Mouse (Mus musculus): ENCODE data around the gene Ywhae.

Gene Ywhae

GRCm38 (mm10) chr11:75732434-75733226 is at the start of gene Ywhae:
TSS of gene Ywhae (plus strand) at chr11:75732869.
- under 1% methylated on average over 72 of the region's 76 CpGs for WGBS

- WGBS, result 84% methylated on average over 5 of the region's 5 CpGs
Observed at GRCm38 (mm10) chr11:75684462-75684861, 48.2 kb upstream of the Ywhae start.

- WGBS, result 55% methylated on average over 2 of the region's 2 CpGs
Observed at GRCm38 (mm10) chr11:75684956-75685355, 47.7 kb upstream of the Ywhae start.

- 67% methylated on average over 2 of the region's 2 CpGs for WGBS
Observed at GRCm38 (mm10) chr11:75687343-75687993, 45.2 kb upstream of the Ywhae start.

GRCm38 (mm10) chr11:75688132-75688531 is 44.5 kb upstream of the Ywhae start:
- 80% methylated on average over 2 of the region's 2 CpGs for WGBS

GRCm38 (mm10) chr11:75689977-75690376 is 42.7 kb upstream of the Ywhae start:
- WGBS, result 57% methylated on average over 1 of the region's 1 CpGs

GRCm38 (mm10) chr11:75693570-75693969 is 39.1 kb upstream of the Ywhae start:
- WGBS, result 88% methylated on average over 5 of the region's 5 CpGs

GRCm38 (mm10) chr11:75697464-75697863 is 35.2 kb upstream of the Ywhae start:
- WGBS, result 89% methylated on average over 3 of the region's 3 CpGs

- 86% methylated on average over 5 of the region's 5 CpGs for WGBS
Observed at GRCm38 (mm10) chr11:75700557-75700956, 32.1 kb upstream of the Ywhae start.

- WGBS, result 81% methylated on average over 6 of the region's 6 CpGs
Observed at GRCm38 (mm10) chr11:75702761-75703160, 29.9 kb upstream of the Ywhae start.

- 73% methylated on average over 2 of the region's 2 CpGs for WGBS
Observed at GRCm38 (mm10) chr11:75703748-75704147, 28.9 kb upstream of the Ywhae start.

- 96% methylated on average over 1 of the region's 1 CpGs for WGBS
Observed at GRCm38 (mm10) chr11:75713949-75714348, 18.7 kb upstream of the Ywhae start.

- 27% methylated on average over 12 of the region's 12 CpGs for WGBS
Observed at GRCm38 (mm10) chr11:75715556-75715955, 17.1 kb upstream of the Ywhae start.

- 67% methylated on average over 8 of the region's 8 CpGs for WGBS
Observed at GRCm38 (mm10) chr11:75716661-75717325, 15.9 kb upstream of the Ywhae start.

GRCm38 (mm10) chr11:75722339-75722738 is 10.3 kb upstream of the Ywhae start:
- 41% methylated on average over 4 of the region's 4 CpGs for WGBS

GRCm38 (mm10) chr11:75727168-75727567 is 5.5 kb upstream of the Ywhae start:
- WGBS, result 75% methylated on average over 2 of the region's 2 CpGs

GRCm38 (mm10) chr11:75727659-75728058 is 5.0 kb upstream of the Ywhae start:
- WGBS, result 88% methylated on average over 6 of the region's 6 CpGs

GRCm38 (mm10) chr11:75733227-75733940 is 715 bp downstream of the Ywhae start:
- WGBS, result under 1% methylated on average over 50 of the region's 52 CpGs

GRCm38 (mm10) chr11:75735462-75736252 is 3.0 kb downstream of the Ywhae start:
- 47% methylated on average over 5 of the region's 5 CpGs for WGBS

- 14% methylated on average over 3 of the region's 3 CpGs for WGBS
Observed at GRCm38 (mm10) chr11:75736978-75737377, 4.3 kb downstream of the Ywhae start.

- WGBS, result 52% methylated on average over 2 of the region's 2 CpGs
Observed at GRCm38 (mm10) chr11:75737806-75738476, 5.3 kb downstream of the Ywhae start.

Measured in cerebral cortex, adult 2 months (tissue).